Mouse (Mus musculus) spleen, postnatal 10 days (tissue): Measurements from ENCODE around the gene Uvrag.

Experiments used
- DNase-seq, 2 experiments: peaks; one replicate each; pipeline ENCODE4 v3.0.0; 2021 to 2022; ENCODE audit warnings: low spot score in 2 of 2

Gene Uvrag

DNA sequence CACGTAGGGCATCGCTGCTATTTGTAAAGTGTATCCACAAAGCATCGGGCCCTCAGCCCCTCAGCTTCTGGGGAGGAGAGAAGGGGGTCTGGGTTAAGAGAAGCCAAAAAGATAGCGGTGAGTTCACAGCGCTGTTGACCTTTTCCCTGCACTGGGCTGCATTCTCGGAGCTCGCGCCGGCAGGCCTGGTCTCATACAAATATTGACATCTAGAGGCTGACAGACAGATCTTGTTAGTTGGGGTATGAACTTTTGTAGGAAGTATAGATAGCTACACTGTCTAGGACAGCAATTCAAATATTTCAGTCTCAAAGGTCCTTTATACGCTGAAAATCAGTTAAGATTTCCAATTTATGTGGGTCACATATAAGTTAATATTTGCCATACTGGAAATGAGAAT is 205.7 kb downstream of the Uvrag start:
- no peak for DNase-seq

DNA sequence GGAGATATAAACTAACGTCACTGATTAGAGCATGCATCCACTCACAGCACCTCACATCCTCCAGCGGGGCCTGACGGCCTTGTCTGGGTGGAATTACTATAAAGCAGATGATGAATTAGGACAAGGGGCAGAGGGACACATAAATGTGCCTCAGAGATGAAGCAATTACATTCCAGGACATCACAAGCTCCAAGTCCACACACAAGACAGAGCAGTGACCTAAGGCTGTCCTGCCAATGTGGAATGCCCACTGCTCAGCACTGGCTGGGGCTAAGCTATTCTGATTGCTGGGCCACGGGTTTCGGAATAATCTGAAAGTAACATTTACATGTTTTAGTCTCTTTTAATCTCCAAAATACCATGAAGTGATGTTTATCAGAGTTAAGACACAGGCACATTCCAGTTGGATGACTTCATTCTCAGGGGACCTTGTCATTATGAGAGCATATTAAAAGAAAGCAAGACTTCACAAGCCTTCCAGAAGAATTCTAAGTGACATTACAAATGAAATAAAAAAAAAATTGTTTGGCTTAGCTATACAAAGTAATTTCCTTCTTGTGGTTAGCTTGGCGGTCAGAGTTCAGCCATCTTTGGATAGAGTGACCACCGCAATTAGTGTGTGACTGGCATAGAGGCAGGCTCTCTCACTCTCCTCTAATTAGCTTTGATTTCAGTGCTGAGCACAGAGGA is 212.5 kb downstream of the Uvrag start:
- DNase-seq = no peak

DNA sequence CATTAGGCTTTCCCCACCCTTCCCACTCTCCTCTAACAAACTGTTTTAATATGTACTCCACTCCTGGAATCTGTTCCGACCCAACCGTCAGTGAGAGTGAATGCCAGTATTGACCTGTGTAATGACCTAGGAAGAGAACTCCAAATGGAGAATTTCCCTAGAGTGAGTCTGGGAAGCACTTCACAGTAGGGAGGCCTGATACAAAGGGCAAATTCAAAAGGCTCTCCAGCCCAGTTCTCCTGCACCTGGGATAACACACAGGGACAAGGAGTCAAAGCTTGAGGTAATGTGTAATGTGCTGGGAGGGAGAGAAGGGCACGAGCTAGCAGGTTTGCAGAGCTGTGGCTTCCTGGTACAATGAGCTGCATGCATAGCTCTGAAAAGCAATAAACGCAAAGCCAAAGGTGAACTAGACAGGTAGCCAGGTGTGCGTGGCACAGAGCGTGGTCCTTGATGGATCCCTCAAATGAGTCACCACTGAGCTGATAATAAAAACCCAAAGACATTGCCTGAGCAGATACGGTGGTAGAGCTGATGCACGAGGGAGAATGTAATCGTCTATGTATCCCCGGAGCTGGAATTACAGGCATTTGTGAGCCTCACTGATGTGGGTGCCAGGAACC is 213.9 kb downstream of the Uvrag start:
- DNase-seq = no peak

DNA sequence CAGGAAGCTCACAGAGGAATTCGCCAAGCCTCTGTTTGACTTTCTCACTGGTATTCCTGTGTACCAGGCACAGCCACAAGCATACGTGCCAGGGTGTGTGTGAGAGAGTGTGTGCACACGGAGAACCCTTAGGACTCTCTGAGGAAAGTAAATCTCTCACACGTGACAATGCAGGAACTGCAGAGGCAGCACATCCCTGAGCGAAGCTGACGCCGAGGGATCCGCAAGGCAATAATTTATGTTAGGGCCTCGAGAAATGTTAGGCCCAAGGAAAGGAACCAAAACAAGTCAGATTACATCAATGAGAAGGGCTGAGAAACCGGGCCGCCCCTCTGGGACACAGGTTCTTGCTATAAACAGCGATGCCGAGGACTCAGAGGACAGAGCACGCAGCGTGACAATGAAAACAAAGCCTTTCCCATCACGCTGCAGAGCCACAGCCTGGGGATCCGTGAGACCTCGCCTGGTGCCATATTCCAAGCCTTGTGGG is 216.5 kb downstream of the Uvrag start:
- no peak for DNase-seq

DNA sequence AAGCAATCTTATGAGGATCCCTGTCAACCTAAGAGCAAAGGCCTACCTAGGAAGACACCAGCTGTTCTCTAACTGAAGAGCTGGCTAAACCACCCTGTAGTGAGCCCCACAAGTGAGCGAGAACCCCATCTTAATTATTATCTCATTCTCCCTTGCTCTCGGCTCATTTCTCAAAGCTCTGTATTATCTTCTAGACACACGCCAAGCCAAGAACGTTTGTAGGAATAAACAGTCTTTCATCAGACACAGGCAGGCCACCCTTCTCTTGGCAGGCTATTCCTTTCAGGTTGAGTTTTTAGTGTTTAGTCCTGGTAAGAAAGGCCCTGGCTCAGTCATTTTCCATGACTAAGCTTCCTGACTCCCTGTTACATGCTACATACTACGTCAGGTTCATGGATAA is 218.0 kb downstream of the Uvrag start:
- no peak for DNase-seq

DNA sequence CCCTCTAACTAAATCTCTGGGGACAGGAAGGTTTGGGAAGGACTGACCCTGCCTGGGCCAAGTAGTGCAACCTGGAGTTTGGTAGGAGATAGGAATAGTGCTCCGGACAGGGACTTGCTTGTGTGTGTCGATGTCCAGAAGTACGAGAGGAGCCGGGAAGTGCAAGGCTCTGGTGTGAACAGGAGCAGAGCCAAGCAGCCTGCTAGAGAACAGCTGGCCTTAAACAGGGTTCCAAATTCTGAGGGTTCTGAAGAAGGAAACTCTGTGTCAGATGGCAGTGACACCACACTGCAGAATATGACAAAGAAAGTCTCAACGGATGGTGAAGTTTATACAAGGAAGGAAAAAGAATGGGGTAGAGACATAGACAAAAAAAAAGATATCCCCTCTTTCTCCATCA is 223.5 kb downstream of the Uvrag start:
- DNase-seq = no peak

DNA sequence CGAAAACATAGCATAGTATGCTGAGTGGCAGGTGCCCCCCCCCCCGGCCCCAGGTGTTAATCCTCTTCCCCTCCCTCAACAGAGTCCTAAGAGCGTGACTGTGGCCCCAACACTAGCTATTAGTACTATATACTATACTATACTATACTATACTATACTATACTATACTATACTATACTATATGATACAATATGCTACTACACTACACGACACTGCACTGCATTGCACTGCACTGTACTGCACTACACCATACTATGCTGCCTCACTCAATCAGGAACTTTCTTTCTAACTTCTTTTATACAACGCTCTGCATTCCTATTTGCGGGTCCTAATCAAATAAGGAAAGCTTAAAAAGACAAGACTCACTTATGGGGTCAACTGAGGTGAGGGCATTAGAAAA is 224.4 kb downstream of the Uvrag start:
- no peak for DNase-seq

DNA sequence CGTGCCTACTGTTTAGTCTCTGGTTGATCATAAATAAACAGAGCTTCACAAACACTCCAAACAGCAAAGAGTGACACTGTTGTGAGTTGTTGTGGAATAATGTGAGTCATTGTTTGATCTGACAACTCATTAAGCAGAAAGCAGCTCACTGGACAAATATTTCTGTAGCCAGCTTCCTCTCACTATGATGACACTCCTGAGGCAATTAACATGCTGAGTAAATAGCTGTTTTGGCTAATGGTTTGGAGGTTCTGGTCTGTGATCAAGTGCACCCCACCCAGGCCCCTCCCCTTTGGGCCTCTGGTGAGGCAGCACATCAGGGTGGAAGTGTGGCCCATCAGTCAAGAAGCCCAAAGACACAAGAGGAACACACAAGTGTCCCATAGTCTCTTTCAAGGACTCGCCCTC is 228.0 kb downstream of the Uvrag start:
- DNase-seq = no peak

DNA sequence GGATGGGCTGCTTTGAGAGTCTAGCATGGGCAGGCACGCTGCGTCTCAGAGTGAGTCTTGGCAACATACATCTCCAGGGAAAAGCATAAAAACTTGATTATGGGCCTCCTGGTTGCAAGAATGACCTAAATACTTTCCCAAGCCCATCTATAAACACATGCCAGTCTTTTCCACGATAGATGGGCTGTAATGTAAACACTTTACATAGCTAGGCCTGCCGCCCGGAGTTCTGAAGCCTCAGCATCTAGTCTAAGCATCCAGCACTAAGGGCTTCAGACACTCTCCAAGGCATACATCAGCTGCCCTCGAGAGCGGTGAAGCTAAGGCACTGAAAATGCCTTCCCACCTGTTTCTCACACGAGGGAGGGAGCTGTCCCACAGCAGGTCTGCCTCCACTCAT is 229.7 kb downstream of the Uvrag start:
- DNase-seq = no peak

DNA sequence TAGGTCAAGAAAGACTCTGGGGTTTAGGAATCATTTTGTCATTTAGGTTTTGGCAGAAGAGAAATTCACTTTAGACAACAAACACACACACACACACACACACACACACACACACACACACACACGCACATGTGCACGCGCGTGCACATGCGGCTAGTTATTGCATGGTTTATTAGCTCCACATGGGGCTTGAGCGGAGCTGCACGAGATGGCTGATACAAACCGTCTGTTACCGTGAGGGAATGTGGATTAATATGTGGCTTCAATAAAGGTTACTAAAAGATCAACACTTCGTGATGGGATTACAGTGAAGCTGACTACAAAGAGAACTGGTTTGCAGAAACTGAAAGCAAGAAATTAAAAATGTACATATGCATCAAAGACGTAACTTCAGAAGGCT is 230.2 kb downstream of the Uvrag start:
- no peak for DNase-seq

DNA sequence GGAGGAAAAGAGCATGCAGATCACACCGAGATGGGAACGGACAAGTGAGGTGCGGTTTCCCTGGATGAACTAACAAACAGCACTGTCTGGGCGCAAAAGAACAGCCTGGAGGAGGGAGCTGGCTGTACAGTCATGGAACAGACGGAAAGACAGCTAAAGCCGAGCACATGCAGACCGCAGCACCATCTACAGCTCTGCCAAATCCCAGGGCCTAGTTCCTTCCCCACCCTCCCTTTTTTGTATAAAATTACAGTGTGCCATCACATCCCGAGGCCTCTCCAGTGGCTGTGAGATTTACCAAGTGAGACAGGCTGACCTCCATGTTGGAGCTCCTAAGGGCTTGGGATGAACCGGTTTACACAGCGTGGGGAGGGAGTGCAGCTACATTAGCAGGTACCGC is 230.8 kb downstream of the Uvrag start:
- DNase-seq = no peak

DNA sequence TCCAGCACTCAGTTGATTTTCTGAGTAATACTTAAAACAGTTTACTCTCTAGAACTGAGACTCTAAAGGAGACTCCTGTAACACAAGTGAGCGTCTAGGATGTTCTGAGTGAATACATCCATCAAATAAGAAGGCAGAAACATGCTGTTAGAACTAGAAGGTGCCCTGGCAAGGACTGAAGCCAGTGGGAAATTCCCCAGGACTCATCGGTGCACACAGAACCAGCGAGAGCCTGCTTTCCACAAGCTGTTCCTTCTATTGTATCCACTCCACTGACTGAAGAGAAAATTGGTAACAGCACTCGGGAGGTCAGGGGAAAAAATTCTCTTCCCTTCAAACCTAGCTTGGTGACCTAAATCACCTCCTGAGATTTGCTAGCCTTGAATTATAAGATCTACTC is 233.5 kb downstream of the Uvrag start:
- DNase-seq = no peak

DNA sequence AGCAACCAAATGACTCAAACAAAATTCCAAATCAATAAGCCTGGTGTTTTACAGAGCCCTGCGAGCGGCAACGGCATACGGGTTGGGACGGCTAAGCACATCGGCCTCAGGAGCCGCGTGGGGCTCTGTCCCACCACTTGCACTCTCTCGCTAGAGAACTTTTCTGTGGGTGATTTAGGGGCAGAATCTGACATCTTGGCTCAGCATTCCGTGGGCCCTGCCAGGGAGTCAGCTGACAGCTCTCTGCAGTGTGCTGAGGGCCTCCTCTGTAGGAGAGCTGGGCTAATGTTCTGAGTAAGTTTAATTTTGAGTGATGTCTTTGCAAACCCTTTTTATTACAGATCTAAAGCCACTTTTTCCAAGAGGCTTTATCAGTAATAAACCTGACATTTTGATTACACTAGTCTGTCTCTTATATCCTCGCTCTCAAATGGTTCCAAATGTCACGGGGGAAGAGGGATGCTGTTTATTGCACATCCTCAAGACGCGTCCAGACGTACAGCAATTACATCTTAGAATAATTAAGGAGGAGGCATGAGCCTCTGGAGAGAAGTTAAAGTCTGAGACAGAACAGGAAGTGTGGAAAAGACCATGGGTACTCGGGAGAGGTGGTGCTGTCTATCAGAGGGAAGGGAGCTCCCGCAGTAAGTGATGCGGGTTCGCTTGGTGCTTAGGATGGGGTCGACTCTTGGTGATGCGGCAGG is 236.1 kb downstream of the Uvrag start:
- no peak for DNase-seq

DNA sequence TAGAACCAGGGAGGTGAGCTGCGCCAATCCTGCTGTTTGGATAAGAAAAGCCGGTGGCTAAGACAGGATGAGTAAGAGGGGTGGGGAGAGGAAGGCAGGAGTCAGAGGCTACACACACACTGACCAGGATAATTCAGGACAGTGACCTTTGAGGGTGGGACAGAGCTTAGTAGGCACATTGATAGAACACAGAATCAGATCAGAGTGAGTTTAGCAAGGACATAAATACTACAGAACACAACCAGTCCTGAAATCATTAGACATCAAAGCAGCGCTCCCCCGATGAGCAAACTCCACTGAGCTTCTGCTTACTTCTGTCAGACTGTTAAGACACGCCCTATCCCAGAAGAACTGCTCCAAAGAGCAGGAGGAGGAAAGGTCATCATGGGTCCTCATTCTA is 237.1 kb downstream of the Uvrag start:
- no peak for DNase-seq

DNA sequence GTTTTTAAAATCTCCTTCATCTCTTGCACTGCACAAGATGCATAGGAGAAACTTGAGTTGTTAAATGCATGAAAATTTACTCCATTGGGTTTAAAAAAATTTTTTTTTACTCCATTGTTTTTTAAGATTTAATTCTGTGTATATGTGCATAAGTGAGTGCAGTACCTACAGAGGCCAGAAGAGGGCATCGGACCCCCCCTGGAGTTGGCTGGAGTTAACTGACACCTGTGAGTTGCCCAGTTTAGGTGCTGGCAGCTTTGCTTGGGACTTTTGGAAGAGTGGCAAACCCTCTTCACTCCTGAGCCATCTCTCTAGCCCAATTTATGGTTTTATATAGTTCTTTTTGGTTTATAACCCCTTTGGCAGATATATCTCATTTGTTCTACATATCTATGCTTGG is 239.8 kb downstream of the Uvrag start:
- peak in 1 of 2 experiments; percentile 49 for DNase-seq

DNA sequence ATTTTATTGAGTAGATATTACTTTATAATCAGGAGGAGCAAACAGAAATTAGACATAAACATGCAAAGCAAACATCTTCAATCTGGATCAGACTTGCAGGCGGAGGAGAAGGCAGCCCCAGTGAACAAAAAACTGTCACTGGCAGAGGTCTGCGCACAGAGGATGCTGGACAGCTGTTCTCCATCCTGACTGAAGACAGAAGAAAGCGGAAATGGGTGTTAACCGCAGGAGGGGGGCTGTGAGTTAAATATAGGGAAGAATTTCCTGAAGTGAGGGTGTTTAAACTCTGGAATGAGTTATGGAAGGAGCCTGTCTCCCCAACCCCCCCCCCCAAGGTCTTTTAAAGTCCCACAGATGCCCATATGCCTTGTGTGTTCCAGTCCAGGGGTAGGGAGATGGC is 241.1 kb downstream of the Uvrag start:
- DNase-seq = no peak

DNA sequence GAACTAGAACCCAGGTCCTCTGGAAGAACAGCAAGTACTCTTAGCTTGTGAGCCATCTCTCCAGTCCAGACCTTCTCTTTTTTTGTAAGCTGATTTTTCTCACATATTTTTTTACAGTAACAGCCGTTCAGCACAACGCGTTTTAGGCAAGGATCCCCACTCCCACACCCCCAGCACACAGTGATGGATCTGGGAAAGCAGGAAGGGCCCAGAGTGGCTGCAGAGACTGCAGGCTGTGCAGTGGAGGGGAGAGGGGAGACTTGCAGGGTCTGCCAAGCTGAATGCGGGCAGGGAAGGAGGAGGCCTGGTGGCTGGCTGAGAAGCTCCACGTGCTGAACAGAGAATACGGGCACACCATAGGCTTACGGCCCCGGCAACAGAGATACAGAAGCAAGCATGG is 243.6 kb downstream of the Uvrag start:
- no peak for DNase-seq

DNA sequence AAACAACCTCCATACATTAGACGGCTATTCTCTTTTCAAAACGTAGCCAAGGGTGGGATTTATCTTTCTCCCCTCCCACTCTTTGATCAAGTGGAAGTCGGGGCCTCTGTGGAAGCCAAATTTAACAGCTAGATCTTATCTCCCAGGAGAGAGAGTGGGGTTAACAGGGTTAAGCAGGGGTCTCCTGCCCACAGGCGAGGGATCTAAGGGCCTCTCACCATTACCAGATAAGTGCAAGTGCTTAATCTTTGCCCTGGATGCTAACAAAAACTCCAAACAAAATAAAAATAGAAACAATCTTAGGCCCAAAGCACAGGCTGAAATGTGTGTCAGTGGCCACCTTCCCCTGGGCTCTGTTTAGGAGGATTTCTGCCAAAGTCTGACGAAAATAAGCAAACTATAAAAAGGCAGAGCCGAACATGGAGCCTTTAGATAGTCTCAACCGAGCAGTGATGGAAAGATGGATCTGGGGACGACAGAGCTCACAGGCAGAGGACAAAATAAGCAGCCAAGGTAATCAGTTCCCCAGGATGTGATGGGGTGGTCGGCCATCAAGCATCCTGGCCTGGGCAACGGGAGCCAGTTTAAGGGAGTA is 245.3 kb downstream of the Uvrag start:
- no peak for DNase-seq

DNA sequence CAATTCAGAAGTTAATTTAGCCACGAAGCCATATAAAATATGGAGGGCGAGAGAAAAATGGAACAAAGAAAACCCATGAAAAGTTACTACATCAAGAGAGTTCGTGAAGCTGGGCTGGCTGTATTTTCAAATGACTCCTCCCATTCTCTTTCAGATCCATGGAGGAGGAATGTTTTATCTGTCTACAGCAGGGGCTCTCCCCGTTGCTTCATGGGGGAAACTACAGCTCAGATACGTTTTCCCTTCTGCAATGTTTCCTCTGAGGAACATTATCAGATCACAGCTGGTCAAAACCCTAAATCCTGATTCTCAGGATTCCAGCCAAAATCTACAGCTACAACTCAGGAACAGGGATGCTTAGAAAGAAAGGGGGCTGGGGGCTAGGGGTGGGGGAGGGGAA is 246.2 kb downstream of the Uvrag start:
- no peak for DNase-seq

DNA sequence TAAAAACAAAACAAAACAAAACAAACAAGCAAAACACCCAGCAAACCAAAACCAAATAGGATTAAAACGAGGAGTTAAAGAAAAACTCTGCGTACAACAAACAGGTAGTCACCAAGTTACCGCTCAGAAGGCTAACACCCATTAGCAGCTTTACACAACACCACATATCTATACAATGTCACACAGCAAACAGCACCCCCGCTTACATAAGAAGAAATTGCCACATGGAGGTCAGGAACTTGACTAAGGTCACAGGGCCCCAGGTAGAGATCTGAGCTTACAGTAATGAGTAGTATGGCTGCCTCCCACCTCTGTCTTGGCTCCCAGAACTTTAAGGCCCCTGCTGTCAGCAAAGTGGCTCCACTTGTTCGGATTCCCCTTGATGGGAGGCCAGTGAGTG is 246.6 kb downstream of the Uvrag start:
- DNase-seq = no peak

DNA sequence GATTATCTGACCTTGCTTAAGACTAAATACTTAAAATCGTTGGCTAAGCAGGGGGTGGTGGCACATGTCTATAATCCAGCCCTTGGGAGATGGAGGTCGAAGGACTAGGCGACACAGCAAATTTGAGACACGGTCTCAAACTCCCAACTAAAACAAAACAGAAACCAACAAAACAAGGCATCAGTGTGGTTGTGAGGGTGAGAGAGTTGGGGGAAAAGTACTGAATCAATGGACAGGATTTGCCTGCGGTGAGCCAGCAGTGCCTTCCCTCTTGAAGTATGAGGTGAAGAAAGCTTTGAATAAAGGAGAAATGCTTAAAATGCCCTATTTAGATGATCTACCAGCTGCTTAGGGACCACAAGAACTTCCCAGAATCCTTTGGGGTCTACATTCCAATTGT is 247.8 kb downstream of the Uvrag start:
- DNase-seq = no peak

DNA sequence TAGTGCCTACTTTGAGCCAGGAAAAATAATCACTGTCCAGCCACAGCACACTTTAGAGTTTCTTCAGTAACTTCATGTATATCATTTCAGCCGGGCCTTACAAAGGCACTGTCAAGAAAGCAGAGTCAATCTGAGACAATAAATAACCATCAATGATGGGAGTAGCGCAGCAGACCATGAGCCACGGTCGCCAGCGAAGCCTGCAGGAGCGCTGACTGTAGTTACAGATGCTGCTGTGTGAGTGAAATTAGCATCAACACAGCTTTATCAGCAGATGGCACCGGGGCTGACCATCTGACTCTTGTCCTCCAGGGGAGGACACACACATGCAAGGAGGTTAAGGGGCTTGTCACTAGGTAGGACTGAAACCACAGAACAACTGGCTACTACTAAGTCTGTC is 251.7 kb downstream of the Uvrag start:
- DNase-seq = no peak

DNA sequence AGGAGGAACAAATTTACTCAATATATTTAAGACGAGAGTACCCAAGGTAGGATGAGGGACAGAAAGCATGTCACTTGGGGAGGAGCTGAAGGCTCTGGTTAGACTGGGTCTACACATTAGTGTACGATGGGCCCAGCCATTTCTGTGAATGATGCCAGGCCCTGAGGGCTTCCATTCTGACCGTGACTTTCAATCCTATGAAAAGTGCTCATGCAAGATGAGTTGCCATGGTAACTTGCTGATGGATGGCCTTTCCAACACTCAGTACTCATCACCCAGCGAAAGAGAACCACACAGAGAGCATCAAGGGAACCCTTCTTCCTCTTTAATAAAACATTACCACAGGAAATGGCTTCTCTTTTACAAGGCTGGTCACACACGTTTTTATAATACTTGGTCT is 252.1 kb downstream of the Uvrag start:
- no peak for DNase-seq
